Mouse (Mus musculus): Measurements from ENCODE around the gene Ceacam19.
"Not testable (repeated sequence)": the region's sequence is repeated elsewhere in the genome, so short reads cannot be mapped to it uniquely, and the experiment has no call there.

The Ceacam19 gene

GRCm38 (mm10) chr7:19887849-19888248 lies at the start of gene Ceacam19:
TSS of gene Ceacam19 (minus strand) at chr7:19887965.
- peak; percentile 11 to 25 for DNase-seq

- no peak for DNase-seq
Observed at GRCm38 (mm10) chr7:19937229-19937821, 49.6 kb upstream of the Ceacam19 start.

- peak in 1 of 2 experiments; percentile 23 for DNase-seq
Observed at GRCm38 (mm10) chr7:19935961-19936360, 48.2 kb upstream of the Ceacam19 start.

- DNase-seq = peak in 1 of 2 experiments; percentile 27
Observed at GRCm38 (mm10) chr7:19935171-19935751, 47.5 kb upstream of the Ceacam19 start.

GRCm38 (mm10) chr7:19932877-19933809 lies 45.4 kb upstream of the Ceacam19 start:
- DNase-seq = peak; percentile 56 to 74

- no peak for DNase-seq
Observed at GRCm38 (mm10) chr7:19932133-19932876, 44.5 kb upstream of the Ceacam19 start.

GRCm38 (mm10) chr7:19930481-19930880 lies 42.7 kb upstream of the Ceacam19 start:
- DNase-seq = not testable (repeated sequence)

- no peak for DNase-seq
Observed at GRCm38 (mm10) chr7:19928486-19928885, 40.7 kb upstream of the Ceacam19 start.

- DNase-seq = no peak
Observed at GRCm38 (mm10) chr7:19926849-19927480, 39.2 kb upstream of the Ceacam19 start.

GRCm38 (mm10) chr7:19925376-19925775 lies 37.6 kb upstream of the Ceacam19 start:
- no peak for DNase-seq

- peak; percentile 25 to 48 for DNase-seq
Observed at GRCm38 (mm10) chr7:19923797-19924196, 36.0 kb upstream of the Ceacam19 start.

- no peak for DNase-seq
Observed at GRCm38 (mm10) chr7:19923354-19923753, 35.6 kb upstream of the Ceacam19 start.

GRCm38 (mm10) chr7:19920506-19921261 lies 32.9 kb upstream of the Ceacam19 start, which contains the start of gene Pvr:
TSS of gene Pvr (minus strand) at chr7:19921160.
- DNase-seq = peak; percentile 79 to 87

- no peak for DNase-seq
Observed at GRCm38 (mm10) chr7:19920166-19920505, 32.4 kb upstream of the Ceacam19 start.

GRCm38 (mm10) chr7:19914558-19914957 lies 26.8 kb upstream of the Ceacam19 start:
- DNase-seq = no peak

GRCm38 (mm10) chr7:19911695-19912524 lies 24.1 kb upstream of the Ceacam19 start:
- no peak for DNase-seq

GRCm38 (mm10) chr7:19911292-19911658 lies 23.5 kb upstream of the Ceacam19 start:
- no peak for DNase-seq

- DNase-seq = peak; percentile 91
Observed at GRCm38 (mm10) chr7:19910421-19911291, 22.9 kb upstream of the Ceacam19 start.

- peak; percentile 75 to 80 for DNase-seq
Observed at GRCm38 (mm10) chr7:19889881-19890280, 2.1 kb upstream of the Ceacam19 start.

- DNase-seq = no peak
Observed at GRCm38 (mm10) chr7:19880754-19881153, 7.0 kb downstream of the Ceacam19 start.

All from kidney, postnatal 4 days (tissue).